Mouse (Mus musculus) limb, embryonic 15.5 days (tissue): ENCODE results near the gene Edem3. TPM values are rescaled to one million over a fixed set of nuclear protein-coding genes. Genes with fewer than 3 reads are reported as not detected.

Source experiments
- ATAC-seq: fragments of 200-750 bp; cut with Nextera tagmentation; 2 replicates; pipeline ENCODE4 v1.8.0; 2017; ENCODE audit warnings: low read depth, moderate TSS enrichment; ENCODE audit not compliant: insufficient number of reproducible peaks, low FRiP score, low TSS enrichment
- H3K27ac ChIP-seq: fragments of 300-500 bp; sonication (generic); 2 replicates; pipeline ENCODE4 v1.5.1; 2015; ENCODE audit warnings: moderate library complexity, mild to moderate bottlenecking, inconsistent platforms
- H3K27me3 ChIP-seq: fragments of 300-500 bp; sonication (generic); 2 replicates; pipeline ENCODE4 v1.6.1; 2015; ENCODE audit warnings: inconsistent platforms
- H3K36me3 ChIP-seq: fragments of 300-500 bp; sonication (generic); 2 replicates; pipeline ENCODE4 v1.6.1; 2015; ENCODE audit warnings: inconsistent platforms
- H3K4me1 ChIP-seq: fragments of 300-500 bp; sonication (generic); 2 replicates; pipeline ENCODE4 v1.6.1; 2015; ENCODE audit warnings: inconsistent platforms
- H3K4me2 ChIP-seq: fragments of 300-500 bp; sonication (generic); 2 replicates; pipeline ENCODE4 v1.6.1; 2015; ENCODE audit warnings: mild to moderate bottlenecking, inconsistent platforms
- H3K4me3 ChIP-seq: fragments of 300-500 bp; sonication (generic); 2 replicates; pipeline ENCODE4 v1.5.1; 2015; ENCODE audit warnings: mild to moderate bottlenecking, inconsistent platforms
- H3K9ac ChIP-seq: fragments of 300-500 bp; sonication (generic); 2 replicates; pipeline ENCODE4 v1.6.1; 2015; ENCODE audit warnings: inconsistent platforms
- H3K9me3 ChIP-seq: fragments of 300-500 bp; sonication (generic); 2 replicates; pipeline ENCODE4 v1.6.1; 2016; ENCODE audit warnings: inconsistent platforms
- WGBS: fragments of 180-500 bp; shearing (Covaris S2); methylation state at CpG from one replicate; pipeline ENCODE4 v1.1.7; 2015; 5-methylcytosine and 5-hydroxymethylcytosine counted together
- polyA plus RNA-seq: library from polyadenylated mRNA; unstranded; fragments of >200 nt; fragmentation: Nextera tagmentation; extraction: Ambion mirVana; gene quantifications from 2 replicates; pipeline ENCODE4 v1.2.1, GENCODE M21; 2015

The Edem3 gene
- polyA plus RNA-seq, 1 experiment from 2014 or later, result 19.1 TPM

DNA sequence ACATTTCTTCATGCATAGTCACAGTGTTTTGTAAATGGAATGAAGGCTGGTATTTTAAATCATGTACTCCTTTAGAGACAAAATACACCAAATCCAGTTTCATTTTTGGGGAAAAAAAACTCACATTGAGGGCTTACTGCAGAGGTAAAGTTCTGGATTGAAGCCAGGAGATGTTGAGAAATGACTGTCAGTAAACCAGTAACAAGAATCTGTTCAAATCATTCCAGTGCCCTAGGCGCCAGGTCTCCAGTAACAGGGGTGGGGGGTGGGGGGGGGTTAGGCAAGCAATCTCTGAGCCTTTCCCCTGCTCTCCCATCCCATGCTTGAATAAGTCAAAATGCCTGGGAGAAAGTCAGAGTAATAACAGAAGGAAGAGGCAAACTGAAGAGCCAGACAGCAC lies 100.4 kb downstream of the Edem3 start:
- Histone ChIP-seq H3K4me3 (no peak overlapping the region), H3K27me3 (no peaks in the 10 kb centered on the region), H3K4me1 (no peaks in the 10 kb centered on the region), H3K36me3 (no peaks in the 10 kb centered on the region), H3K9me3 (no peaks in the 10 kb centered on the region), H3K27ac (no peak overlapping the region), H3K4me2 (no peak overlapping the region), H3K9ac (no peak overlapping the region)
- 43% methylated on average over 1 of the region's 1 CpGs for WGBS
- no peak for ATAC-seq

DNA sequence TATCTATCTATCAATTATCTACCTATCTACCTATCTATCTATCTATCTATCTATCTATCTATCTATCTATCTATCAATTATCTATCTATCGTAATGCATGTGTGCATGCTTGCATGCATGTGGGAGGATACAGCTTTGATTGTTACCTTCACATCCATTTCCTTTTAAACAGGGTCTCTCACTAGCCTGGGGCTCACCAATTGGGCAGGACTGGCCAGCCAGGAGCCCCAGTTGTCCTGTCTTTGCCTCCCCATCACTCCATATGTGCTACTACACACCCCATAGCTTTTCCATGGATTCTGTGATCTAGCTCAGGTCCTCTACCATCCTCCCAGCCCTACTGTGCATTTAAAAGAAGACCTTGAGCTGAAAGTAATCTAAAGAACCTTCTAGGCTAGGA lies 103.3 kb downstream of the Edem3 start:
- WGBS, result 94% methylated on average over 1 of the region's 1 CpGs
- H3K4me1 ChIP-seq, result no peaks in the 10 kb centered on the region
- H3K4me2 ChIP-seq, result no peak overlapping the region
- no peaks in the 10 kb centered on the region for H3K27me3 ChIP-seq
- H3K4me3 ChIP-seq, result no peak overlapping the region
- H3K9me3 ChIP-seq, result no peaks in the 10 kb centered on the region
- no peak overlapping the region for H3K9ac ChIP-seq
- ATAC-seq, result no peak
- no peak overlapping the region for H3K27ac ChIP-seq
- no peaks in the 10 kb centered on the region for H3K36me3 ChIP-seq

GRCm38 (mm10) chr1:151861334-151861995 lies 106.3 kb downstream of the Edem3 start:
- H3K36me3 ChIP-seq, result no peaks in the 10 kb centered on the region
- H3K4me2 ChIP-seq, result no peak overlapping the region
- no peaks in the 10 kb centered on the region for H3K27me3 ChIP-seq
- no peak overlapping the region for H3K9ac ChIP-seq
- H3K9me3 ChIP-seq, result no peaks in the 10 kb centered on the region
- 64% methylated on average over 20 of the region's 20 CpGs for WGBS
- ATAC-seq, result no peak
- H3K27ac ChIP-seq, result no peak overlapping the region
- H3K4me1 ChIP-seq, result no peaks in the 10 kb centered on the region
- no peak overlapping the region for H3K4me3 ChIP-seq

DNA sequence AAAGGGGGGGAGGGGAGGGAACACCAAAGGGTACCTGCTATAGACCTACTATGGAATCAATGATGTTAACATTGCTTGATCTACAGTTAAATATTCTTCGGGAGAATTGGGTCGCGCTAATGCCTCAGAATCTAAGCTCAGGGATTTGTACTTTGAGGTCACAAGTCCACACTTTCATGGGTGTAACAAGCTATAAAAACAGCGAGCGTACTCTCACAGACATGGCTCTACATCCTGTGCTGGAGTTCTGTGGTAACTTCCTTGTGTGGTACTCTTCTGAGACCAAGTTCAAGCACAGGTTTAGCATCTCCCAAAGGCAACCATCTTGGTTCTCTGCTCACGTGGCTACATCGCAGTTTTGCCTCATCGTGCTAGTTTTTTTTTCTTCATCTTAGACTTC lies 106.9 kb downstream of the Edem3 start:
- H3K4me1 ChIP-seq, result no peaks in the 10 kb centered on the region
- no peak overlapping the region for H3K4me2 ChIP-seq
- H3K36me3 ChIP-seq, result no peaks in the 10 kb centered on the region
- no peaks in the 10 kb centered on the region for H3K27me3 ChIP-seq
- WGBS, result 86% methylated on average over 8 of the region's 8 CpGs
- no peak overlapping the region for H3K9ac ChIP-seq
- ATAC-seq, result no peak
- H3K27ac ChIP-seq, result no peak overlapping the region
- H3K4me3 ChIP-seq, result no peak overlapping the region
- H3K9me3 ChIP-seq, result no peaks in the 10 kb centered on the region

DNA sequence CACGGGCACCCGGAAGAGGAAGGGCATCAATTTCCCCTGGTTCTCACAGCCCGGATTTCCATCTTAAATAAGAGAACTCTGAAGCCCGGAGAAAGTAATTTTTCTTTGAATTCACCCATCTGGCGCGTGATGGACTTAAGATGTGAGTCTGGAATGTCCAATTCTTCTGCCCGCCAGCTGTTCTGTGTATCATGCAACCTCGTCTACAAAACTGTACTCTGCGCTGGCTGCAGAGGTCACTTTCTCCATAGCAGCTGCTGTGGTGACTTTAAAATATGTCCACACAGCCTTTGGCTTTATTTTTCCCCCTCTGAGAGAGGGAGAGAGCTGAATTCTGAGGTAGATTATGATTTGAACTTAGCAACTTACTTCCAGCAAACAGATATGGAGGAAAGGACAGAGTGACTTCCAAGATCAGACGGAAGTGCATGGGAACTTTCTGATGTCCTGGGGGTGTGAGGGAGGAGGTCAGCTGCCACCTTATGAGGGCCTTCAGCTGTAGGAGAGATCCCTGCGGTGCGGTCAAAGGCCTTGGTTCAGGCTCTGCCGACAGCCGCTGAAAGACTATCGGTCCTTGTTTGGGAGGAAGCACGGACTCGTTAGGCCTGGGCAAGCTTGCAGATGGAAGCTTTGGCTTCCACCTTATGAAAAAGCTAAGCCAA lies 108.1 kb downstream of the Edem3 start:
- H3K4me1 ChIP-seq, result no peaks in the 10 kb centered on the region
- WGBS, result 63% methylated on average over 17 of the region's 17 CpGs
- ATAC-seq, result no peak
- H3K9me3 ChIP-seq, result no peaks in the 10 kb centered on the region
- H3K36me3 ChIP-seq, result no peaks in the 10 kb centered on the region
- H3K27ac ChIP-seq, result no peak overlapping the region
- no peak overlapping the region for H3K4me2 ChIP-seq
- H3K9ac ChIP-seq, result no peak overlapping the region
- no peaks in the 10 kb centered on the region for H3K27me3 ChIP-seq
- H3K4me3 ChIP-seq, result no peak overlapping the region

- Histone ChIP-seq H3K36me3 (no peaks in the 10 kb centered on the region), H3K27ac (no peak overlapping the region), H3K9ac (no peak overlapping the region), H3K27me3 (no peaks in the 10 kb centered on the region), H3K4me2 (no peak overlapping the region), H3K9me3 (no peaks in the 10 kb centered on the region), H3K4me1 (no peaks in the 10 kb centered on the region), H3K4me3 (no peak overlapping the region)
- ATAC-seq, result no peak
- 80% methylated on average over 12 of the region's 12 CpGs for WGBS
These were observed 108.6 kb downstream of the Edem3 start for GRCm38 (mm10) chr1:151863797-151864147.

- no peak overlapping the region for H3K4me2 ChIP-seq
- H3K4me1 ChIP-seq, result no peaks in the 10 kb centered on the region
- no peak for ATAC-seq
- H3K27ac ChIP-seq, result no peak overlapping the region
- no peak overlapping the region for H3K4me3 ChIP-seq
- H3K36me3 ChIP-seq, result no peaks in the 10 kb centered on the region
- H3K9me3 ChIP-seq, result no peaks in the 10 kb centered on the region
- no peaks in the 10 kb centered on the region for H3K27me3 ChIP-seq
- H3K9ac ChIP-seq, result no peak overlapping the region
- 75% methylated on average over 6 of the region's 6 CpGs for WGBS
These were observed 109.2 kb downstream of the Edem3 start for GRCm38 (mm10) chr1:151864326-151864725.

Other genes starting within 250 kb of the Edem3 start
- 24.2 and 25.2 TPM in 2 replicates for gene Fam129a, start 184.2 kb upstream of the Edem3 start, polyA plus RNA-seq